Mouse (Mus musculus) cerebellum, adult 8-10 months (tissue): ENCODE data around the gene Fam208a.
A peak's percentile ranks its signal among the peaks of the same experiment; 100 is the strongest.

Experiments used
- DNase-seq: peaks from one replicate; pipeline ENCODE4 v3.0.0; 2022

The Fam208a gene

DNA sequence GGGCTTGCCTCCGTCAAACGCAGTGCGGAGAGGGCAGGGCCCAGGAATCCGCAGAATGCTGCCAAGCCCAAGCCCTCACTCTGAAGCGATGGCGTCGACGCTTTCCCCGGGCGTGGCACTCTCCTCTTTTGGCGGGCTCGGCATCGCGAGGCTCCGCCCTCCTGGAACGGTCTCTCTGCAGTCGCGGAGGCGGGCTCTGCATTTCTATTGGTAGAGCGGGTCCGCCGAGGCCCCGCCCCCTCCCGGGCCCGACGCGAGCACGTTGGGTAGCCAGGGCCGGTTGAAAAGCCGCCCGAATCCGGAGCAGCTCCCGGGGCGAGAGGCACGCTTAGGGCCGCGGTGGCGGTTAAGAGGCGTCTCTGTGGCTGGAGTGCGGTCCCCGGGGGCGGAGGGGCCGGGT is at the start of gene Fam208a:
Gene Fam208a (plus strand): TSS at position 262 of the 400 bp plus-strand sequence.
- DNase-seq = peak; percentile 93

DNA sequence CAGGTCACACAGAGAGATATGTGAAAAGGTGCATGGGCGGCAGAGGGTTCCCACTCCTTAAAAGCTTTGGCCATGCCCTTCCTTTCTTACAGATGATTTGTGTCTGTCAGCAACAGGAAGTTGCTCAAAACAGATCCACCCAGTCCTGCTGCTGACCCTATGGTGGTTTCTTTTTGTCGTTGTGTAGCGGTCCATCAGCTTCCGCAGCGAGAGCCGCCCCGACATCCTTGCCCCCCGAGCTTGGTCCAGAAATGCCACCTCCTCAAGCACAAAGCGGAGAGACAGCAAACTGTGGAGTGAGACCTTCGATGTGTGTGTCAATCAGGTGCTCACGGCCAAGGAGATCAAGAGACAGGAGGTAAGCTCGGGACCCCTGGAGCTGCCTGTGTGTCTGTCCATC is 49.2 kb upstream of the Fam208a start:
- no peak for DNase-seq

DNA sequence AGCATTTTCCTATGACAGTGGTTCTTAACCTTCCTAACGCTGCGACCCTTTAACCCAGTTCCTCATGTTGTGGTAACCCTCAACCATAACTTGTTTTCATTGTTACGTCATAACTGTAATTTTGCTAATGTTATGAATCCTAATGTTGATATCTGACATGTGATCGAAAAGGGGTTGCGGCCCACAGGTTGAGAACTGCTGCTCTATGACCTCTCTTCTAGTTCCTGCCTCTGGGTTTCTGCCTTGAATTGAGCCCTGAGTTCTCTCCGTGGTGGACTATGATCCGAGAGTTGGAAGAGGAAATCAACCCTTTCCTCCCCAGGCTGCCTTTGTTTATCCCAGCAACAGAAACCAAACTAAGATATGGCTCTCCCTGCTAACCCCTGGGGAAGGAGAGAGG is 47.2 kb upstream of the Fam208a start:
- DNase-seq = no peak

DNA sequence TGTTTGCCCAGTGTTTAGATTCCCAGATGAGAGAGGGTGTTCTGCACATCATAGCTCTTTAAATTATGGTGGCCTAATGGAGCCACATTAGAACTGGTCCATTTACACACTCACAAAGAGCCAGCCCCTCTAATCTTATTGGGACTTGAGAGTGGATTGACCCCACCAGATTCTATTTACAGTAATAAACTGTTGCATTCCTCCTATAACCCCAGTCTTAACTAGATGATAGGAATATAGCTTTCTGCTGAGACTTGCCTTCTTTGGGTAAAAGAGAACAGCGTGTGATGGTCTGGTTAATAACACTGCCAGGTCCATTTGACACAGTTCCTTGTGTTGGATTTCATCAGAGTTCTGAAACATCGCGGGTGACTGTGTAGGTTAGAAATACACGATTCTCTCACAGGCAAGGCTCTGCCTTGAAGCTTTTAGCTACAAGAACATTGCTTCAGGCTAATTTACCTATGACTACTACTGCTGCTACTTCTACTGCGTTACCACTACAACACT is 45.3 kb upstream of the Fam208a start:
- no peak for DNase-seq

DNA sequence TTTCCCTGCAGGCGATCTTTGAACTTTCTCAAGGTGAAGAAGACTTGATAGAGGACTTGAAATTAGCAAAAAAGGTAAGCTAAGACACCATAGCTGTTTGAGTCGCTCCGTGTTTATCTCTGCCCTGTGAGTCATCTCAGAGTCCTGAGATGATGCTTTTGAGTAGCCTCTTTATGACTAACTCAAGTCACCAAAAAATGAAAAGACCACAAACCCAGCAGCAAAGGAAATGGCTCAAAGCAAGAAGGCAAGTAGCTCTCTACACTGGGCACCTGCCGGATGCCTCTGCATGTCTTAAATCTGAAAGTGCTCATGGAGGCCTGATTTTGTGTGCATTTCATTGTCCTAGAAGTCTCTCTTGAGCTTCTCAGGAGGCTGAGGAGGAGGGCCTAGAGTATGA is 44.5 kb upstream of the Fam208a start:
- DNase-seq = no peak

DNA sequence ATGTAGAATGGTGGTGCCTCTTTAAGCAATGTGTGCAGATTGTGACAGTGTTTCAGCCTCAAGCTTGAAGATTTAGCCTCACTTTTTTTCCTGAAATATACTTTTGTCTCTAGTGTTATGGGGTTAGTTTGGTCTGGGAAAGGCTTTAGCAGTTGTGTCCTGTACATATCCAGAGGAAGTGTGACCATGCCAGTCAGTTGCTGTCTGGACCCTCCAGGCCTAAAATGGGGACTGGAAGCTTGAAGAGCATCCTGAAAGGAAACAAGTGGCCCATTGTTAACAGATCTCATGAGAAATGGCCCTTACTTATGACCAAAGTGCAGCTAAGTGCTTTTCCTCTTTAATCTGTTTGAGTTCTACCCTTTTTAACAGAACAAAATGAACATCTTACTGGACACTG is 40.0 kb upstream of the Fam208a start:
- DNase-seq = no peak

DNA sequence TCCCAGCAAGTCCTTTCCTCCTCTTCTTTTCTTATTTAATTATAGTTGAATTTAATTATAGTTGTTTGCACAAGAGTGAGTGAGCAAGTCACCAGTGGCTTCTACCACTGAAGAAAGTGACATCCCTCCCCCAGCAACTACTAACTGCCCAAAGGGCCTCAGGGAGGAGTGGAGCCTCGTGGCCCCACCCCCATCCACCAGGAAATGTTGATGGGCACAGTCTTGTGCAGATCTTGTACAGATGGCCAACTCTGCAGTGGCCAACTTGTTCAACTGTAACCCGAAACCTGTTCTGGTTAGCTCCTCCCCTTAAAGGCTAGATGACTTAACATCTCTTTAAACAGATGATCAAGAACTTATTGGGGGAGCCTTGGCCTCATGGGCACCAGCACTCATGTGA is 38.9 kb upstream of the Fam208a start:
- no peak for DNase-seq

DNA sequence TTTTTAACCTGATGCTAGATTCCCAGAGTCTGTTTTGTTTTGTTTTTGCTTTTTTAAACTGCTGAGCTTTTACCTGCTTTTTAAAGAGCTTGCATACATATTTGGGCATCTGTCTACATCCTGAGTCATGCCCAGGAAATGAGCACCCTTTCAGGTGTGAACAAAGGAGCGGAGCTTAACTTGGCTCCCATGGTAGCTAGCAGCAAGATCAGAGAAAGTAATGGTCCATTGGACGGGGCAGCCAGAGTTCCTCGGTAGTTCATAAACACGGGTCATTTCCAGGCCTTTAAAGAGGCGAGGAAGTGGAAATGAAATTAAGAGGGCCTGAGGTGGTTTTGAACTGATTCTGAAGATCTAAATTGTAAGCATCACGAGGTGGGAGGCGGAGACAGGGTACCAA is 38.0 kb upstream of the Fam208a start:
- DNase-seq = no peak

DNA sequence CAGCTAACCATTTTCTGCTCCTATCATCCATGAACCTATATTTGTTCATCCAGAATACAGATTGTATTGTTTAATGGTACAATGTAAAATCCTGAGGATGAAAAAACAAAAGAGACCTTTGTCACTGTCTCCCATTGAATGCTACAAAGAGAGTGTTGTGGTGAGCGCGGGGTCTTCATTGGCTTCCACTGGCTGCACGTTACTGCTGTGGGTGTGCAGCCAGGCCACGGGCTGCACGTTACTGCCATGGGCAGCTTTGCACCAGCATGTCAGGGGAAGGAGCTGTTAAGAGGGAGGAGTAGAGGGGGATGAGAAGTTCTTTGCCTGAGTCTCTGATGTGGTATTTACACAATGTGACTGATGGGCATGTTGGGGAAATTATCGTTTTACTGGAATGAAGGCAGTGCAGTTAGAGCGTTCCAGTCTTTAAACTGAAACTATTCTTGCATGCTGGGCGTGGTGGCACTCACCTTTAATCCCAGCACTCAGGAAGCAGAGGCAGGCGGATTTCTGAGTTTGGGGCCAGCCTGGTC is 36.8 kb upstream of the Fam208a start:
- no peak for DNase-seq

DNA sequence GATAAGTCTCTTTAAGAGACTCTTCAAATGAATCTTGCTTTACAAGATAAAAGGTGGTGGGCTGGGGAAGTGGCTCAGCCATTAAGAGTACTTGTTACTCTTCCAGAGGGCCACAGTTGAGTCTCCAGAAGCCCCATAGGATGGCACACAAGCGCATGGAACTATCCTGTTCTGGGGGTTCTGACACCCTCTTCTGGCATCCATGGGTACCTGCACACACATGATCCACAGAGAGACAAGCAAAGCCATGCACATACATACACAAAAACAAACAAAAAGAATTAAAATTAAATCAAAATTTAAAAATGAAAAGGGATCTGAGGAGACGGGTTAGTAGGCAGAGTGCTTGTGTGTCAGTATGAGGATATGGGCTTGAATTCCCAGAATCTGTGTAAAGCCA is 36.0 kb upstream of the Fam208a start:
- no peak for DNase-seq

DNA sequence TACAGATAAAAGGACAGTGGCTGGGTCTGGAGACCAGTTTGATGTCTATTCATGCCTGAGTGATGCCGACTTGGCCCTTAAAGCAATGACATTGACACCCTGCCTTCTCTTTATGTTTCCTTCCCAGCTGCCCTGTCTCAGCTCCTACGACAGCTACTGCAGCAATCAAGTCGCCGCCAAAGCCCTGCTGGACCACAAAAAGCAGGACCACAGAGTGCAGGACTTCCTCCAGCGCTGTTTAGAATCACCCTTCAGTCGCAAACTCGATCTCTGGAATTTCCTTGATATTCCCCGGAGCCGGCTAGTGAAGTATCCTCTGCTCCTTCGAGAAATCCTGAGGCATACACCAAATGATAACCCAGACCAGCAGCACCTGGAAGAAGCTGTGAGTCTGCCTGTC is 34.8 kb upstream of the Fam208a start:
- DNase-seq = no peak

DNA sequence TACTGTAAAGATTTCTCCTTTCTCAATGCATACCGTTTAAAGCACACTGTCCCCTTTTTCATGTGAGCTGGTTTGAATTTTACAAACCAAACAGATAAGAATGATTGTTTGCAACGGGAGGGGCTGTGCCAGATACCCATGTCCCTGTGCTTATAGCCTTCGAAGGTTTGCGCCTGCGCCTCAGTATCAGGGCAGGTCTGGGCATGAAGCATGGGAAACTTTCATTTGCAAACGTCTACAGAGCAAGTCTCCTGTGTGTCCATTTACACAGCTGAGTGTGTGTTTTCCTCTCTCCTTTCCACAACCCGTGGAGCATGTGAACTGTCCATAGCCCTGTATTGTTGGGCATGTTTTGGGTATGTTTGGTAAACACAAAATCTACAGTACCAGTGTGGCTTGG is 32.2 kb upstream of the Fam208a start:
- DNase-seq = no peak

DNA sequence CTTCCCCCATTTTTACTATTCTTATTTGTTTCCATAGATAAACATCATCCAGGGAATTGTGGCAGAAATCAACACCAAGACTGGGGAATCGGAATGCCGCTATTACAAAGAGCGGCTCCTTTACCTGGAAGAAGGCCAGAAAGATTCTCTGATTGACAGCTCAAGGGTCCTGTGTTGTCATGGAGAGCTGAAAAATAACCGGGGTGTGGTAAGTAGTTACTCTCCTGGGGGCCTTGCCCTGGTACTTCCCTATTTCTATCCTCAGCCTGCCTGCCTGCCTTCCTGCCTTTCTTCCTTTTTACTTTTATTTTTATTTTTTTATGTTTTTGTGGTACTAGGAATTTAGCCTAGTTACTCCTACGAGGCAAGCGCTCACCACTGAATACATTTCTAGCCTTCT is 31.1 kb upstream of the Fam208a start:
- no peak for DNase-seq

DNA sequence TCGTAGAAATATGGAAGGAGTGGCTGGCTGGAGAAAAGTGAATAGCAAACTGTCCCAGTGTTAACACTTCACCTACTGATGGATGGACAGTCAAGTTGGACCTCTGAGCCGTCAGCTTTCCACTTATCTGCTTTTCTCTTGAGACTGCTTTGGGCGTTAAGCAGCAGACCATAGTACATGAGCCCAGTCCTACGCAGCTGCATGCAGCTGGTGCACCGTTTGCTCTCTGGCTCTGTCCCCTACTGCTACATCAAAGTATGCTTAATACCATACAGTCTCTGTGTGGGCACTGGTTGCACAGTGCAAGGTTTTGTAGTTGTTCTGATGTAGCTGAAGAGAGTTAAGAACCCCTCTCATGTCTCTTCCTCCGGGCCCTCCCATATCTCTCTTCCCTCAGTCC is 28.1 kb upstream of the Fam208a start:
- no peak for DNase-seq

DNA sequence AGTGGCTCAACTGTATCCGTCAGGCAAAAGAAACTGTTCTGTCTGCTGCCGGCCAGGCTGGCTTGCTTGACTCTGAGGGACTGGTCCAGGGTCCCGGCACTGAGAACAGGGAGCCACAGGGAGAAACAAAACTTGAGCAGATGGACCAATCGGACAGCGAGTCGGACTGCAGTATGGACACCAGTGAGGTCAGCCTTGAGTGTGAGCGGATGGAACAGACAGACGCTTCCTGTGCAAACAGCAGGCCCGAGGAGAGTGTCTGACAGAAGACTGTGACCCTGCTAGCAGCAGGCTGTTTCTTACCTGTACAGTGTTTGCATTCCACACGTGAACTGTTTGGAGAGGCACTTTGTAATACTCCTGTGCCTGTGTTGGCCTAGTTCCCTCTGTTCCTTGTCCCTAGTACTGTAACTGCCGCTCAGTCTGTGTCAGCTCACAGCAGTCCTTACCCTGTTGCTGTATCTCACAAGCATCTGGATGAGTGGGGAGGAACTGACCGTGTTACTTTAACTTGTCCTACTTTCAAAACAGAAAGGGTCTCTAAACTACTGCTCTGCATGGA is 26.8 kb upstream of the Fam208a start:
- no peak for DNase-seq

DNA sequence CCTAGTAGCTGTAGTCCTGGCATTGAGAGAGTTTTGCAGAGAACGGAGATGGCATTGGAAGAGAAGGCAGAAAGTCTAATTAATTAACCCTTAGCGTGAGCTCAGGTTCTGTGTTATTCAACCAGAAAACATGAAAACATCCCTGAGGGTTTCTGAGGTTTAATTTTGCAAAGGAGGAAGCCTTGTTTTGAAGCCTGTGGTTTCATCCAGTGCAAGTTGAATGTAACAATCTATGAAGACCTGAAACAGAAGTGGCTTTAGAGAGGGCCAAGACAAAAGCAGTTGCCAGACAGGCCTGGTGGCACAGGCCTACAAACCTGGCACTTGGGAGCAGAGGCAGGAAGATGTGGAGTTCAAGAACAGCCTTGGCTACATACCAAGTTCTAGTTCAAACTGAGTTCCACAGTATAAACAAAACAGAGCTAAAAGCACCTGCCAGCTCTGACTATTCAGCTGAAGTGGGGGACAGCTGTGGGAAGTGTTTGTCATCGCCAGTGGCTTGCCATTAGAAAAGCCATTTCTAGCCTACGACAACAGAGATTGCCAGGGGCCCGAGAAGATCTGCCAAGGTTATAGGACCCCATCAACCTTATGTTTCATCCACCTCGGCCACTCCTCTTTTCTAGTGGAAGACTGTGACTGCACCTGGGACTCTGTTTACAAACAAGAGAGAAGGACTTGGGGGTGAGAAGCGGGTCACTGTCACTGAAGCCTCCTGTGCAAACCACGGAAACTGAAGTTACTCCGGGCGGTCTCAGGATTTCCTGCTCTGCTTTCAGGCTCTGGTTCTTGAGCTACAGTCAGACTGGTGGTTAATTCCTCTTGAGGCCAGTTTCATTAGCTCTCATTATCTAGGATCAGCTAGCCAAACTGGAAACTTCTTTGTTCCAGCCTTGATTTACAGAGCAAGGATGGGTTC is 26.0 kb upstream of the Fam208a start:
- DNase-seq = no peak

DNA sequence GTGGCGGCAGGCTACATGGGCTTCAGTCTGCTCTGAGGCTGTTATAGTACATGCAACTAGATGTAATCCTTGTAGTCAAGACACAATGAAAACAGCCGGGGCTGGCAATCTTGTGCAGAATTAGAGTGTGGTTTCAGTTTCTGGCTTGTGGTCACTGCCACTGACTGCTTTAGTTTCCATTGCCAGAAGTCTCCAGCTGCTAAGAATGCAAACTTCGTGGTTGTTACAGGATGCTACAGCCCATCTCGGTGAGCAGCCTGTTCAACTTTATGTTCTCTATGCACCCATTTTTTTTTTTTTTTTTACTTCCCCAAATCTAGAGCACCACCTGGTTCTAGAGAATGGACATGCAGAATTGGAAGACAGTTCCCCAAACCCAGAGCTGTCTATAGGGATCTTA is 23.2 kb upstream of the Fam208a start:
- DNase-seq = no peak

DNA sequence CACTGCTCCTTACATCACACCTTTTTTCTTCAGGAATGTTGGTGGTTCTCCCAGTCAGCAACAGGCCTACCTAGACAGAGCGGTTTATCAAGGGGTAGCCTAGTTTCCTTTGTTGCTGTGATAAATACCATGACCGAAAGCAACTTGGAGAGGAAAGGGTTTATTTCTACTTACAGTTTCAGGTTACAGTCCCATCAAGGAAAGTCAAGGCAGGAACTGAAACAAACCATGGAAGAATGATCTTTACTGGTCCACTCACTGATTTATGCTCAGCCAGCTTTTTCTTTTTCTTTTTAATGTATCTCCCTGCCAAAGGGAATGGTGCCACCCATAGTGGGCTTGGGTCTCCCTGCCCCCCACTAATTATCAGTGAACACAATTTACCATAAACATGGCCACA is 22.7 kb upstream of the Fam208a start:
- no peak for DNase-seq

DNA sequence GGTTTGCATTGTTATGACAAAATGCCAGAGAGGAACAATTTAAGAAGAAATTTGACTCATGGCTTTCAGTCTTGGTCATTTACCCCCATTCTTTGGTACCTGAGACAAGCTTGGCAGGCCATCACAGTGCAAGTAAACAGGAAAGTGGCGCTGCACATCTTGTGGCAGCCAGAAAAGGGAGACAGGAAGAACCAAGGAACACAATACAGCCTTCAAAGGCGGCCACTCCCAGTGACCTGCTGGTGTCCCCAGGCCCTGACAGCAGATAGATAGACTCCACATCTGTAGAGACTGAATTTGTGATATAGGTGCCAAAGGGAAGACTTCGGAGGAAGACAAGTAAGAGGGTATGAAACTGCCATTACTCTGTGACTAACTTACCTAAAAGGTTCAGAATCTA is 20.4 kb upstream of the Fam208a start:
- no peak for DNase-seq

DNA sequence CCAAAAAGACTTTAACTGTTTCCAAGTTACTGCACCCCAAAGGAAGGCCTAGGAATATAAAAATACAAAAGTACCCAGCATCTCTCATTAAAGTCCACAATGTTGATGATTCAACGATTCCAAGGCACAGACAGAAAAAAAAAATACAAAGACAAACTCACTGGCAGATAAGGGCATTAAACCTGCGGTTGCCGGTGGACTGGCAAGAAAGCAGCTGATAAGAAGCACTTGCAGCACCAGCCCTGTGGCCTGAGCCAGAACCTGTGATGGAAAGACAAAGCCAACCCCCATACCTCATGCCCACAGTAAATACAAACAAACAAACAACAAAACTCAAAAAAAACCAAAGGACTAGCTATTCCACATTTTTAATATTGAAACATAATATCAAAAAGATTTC is 19.0 kb upstream of the Fam208a start:
- no peak for DNase-seq

DNA sequence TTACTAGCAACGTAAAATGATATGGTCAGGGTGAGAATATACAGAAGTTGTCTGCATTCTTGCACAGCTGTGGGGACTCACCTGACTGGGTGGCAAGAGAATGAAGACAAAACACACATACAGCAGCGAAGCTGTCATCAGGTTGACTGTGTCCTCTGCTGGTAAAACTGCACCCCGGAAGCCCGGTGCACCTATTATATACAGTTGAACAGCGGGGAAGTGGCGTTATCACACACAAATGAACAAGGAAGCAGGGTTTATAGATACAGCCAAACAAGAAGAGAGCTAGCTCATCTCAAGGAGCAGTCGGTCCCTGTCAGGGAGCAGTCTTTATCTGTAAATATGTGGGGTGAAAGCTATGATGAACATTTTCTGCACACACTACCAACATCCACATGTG is 17.1 kb upstream of the Fam208a start:
- no peak for DNase-seq

DNA sequence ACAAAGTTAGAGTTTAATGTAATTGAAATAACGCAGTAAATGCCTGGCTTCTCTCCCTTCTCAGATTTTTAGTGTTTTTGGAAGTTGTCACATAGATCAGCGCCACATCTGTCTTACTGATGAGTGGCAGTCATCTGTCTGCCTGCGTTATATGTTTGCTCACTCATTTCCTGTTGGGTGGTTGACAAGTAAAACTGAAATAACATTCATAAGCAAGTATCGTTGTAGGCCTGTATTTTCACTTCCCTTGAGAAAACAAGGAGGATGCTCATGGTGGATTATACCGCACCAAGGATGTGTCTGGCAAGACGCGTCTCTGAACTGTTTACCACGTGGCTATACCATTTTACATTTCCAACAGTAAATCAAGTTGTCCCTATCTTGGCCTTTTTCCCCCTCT is 15.9 kb upstream of the Fam208a start:
- DNase-seq = no peak

DNA sequence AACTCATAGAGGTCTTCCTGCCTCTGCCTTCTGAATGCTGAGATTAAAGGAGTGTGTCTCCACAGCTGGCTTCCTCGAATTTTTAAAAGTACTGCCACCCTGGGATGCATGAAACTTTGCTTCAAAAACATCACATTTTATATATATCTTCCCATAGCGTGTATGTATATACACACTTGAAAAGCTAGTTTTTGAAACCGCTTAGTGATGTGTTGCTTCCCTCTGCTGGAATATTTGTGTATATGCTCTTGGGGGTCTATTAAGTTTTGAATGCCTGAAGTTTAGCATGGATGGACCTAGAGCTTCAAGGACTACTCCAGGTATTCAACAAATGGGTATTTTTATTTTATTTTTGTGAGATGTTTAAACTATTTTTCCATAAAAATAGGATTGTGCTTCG is 14.7 kb upstream of the Fam208a start:
- peak; percentile 39 for DNase-seq

DNA sequence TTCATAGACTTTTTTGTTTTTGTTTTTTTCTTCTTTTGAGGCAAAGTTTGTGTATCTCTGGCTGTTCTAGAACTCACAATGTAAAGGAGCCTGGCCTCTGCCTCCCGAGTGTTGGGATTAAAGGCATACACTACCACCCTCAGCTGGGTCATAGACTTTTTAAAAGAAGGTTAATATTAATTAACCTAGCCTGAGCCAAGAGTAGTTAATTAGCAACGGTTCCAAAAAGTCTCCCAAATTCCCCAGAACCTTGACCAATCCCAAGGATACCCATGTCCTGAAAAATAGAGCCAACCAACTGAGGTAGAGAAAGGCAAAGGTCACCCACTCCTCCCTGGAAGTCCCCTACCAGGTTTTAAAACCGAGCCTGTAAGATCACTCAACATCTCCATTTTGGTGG is 7.8 kb upstream of the Fam208a start:
- DNase-seq = no peak
